Mouse (Mus musculus) E14TG2a.4 (cell line): ENCODE measurements around the gene Arid2.

Experiments used
- CTCF ChIP-seq: conservative IDR thresholded peaks from 2 replicates; pipeline ENCODE4 v1.5.1; 2014; ENCODE audit warnings: low read length
- POU5F1 ChIP-seq: IDR thresholded peaks from 2 replicates; pipeline ENCODE4 v1.6.1; 2014; ENCODE audit warnings: low read length, borderline replicate concordance

- TF ChIP-seq CTCF (no peak), POU5F1 (no peak)
These were observed 85.3 kb downstream of the Arid2 start for GRCm38 (mm10) chr15:96372628-96373027.
